Mouse (Mus musculus): ENCODE measurements around the gene Igfals.

Igfals gene

GRCm38 (mm10) chr17:24867914-24868313, 2.1 kb downstream of the Igfals start:
- no peak for DNase-seq (ENCODE audit: low spot score)

DNA sequence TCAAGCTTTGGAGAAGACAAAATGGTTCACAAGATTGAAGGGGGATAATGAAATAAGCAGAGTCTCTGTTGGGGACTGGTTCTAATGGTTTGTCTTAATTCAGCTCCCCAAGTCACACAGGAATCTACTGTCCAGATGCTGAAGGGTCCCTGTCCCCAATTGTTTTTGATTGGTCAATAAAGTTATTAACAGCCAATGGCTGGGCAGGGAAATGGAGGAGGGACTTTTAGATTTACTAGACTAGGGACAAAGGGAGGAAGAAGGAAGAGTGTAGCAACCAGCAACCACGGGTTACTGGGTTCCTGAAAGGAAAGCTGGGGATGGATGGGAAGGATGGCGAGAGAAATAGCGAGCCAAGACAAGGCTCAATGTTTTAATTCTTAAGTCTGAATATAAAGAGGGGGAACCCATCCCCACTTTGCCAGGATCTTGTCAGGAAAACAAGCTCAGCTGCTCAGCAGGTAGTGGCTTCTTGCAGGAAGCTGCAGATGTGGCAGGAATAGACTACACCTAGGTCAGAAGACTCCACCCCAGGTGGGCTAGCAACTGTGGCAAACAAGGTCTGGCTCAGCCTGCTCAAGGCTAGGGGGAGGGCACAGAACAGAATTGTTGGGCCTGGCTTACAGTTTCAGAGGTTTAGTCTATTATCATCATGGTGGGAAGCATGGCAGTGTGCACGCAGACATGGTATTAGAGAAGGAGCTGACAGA, 8.1 kb downstream of the Igfals start:
- no peak for DNase-seq (ENCODE audit: low spot score)

DNA sequence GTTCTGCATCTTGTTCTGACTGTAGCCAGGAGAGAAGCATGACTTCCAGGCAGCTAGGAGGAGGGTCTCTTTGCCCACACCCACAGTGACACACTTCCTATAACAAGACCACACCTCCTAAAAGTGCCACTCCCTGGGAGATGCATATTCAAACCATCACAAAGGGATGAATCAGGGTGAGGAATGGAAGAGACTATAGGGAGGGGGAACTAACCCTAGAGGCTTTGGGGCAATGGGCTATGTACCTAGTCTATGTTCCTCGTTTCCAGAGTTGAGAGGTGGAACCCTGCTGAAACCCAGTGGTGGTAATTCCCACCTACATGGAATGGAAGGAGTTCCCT, 8.6 kb downstream of the Igfals start:
- no peak for DNase-seq (ENCODE audit: low spot score)

DNA sequence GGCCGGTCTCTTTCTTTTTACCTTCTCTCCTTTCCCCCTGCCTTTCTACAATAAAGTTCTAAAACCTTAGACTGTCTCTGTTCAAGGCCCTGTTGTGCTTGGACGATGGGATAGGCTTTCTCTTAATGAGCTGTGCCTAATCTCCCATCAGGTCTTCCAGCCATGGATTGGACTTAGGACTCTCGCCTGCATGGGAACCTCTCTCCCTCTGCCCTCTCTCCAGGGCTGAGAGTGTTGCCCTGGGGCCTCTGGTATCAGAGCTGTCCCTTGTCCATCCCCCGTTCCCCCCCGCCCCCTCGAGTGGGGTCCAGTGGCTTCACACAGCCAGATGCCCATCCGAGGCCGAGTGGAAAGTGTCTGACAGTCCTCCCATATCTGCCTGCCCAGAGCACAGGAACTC, 9.2 kb downstream of the Igfals start:
- DNase-seq (ENCODE audit: low spot score) = no peak

DNA sequence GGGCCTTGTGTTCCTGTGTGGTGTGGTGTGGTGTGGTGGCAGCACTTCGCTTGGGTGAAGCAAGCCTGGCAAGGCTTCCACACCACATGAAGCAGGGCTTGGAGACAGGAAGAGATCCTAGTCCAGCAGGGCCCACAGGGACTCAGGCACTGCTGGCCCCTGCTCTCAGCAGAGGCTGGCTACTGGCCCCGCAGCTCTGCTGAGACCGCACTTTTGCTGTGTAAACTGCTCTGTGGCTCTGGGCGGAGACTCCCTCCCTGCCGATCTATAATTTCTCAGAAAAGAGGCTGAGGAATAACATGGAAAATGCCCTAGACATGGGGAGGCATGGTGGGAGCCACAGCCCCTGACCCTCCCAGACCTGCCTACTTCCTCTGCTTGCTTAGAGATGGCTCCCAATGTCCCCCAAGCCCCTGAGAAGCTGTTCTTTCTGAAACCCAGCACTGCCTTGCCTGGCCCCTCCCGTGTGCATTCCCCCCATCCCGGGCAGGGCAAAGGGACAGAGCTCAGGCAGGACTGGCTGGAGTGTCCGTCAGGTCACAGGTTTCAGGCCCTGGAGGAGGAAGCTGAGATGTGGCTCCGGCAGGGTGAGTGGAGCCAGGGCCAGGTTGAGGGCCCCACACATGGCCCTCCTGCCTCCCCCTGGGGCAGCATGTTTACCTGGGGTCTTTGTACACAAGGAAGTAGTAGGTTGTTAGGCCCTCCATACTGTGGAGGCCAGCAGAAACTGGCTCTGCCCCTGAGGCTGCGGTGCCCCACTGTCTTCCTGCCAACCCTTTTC, 11.7 kb downstream of the Igfals start:
- DNase-seq (ENCODE audit: low spot score) = peak; percentile 86

GRCm38 (mm10) chr17:24878117-24878397, 12.3 kb downstream of the Igfals start:
- peak; percentile 80 for DNase-seq (ENCODE audit: low spot score)

- DNase-seq (ENCODE audit: low spot score) = no peak
Measured at GRCm38 (mm10) chr17:24878531-24878930, 12.7 kb downstream of the Igfals start.

GRCm38 (mm10) chr17:24881738-24882440, 16.1 kb downstream of the Igfals start:
- no peak for DNase-seq (ENCODE audit: low spot score)

- DNase-seq (ENCODE audit: low spot score) = no peak
Measured at GRCm38 (mm10) chr17:24884391-24884790, 18.6 kb downstream of the Igfals start.

DNA sequence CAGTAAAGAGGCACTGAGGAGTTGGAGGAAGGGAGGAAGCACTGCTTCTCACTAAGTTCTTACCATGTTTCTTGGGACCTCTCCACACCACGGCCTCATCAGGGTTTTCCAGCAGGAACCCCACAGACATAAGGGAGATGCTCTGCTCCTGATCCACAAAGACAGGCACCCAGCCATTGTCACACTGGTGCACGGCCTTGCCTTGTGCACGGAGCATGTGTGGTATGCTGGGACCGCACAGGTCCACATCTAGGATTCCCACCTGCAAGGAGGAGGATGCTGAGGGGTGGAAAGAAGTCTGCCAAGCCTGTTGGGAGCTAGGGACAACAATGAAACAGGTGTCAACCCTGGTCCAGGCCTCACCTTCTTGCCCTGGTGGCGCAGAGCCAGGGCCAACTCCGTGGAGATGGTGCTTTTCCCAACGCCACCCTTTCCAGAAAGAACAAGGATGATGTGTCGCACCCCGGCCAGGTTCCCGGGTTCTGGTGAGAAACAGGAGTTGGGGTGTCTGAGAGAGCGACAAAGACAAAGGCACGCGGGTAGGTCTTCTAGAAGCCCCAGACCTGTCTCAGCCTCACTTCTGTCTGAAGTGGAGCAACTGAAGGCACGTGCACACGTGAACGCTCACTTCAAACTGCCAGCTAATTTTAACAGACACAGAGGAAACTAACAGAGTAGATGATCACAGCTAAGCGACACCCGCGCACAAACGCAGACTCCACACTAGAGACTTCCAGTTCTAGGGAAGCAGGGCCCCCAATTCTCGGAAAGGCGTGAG, 19.7 kb downstream of the Igfals start:
- DNase-seq (ENCODE audit: low spot score) = no peak

DNA sequence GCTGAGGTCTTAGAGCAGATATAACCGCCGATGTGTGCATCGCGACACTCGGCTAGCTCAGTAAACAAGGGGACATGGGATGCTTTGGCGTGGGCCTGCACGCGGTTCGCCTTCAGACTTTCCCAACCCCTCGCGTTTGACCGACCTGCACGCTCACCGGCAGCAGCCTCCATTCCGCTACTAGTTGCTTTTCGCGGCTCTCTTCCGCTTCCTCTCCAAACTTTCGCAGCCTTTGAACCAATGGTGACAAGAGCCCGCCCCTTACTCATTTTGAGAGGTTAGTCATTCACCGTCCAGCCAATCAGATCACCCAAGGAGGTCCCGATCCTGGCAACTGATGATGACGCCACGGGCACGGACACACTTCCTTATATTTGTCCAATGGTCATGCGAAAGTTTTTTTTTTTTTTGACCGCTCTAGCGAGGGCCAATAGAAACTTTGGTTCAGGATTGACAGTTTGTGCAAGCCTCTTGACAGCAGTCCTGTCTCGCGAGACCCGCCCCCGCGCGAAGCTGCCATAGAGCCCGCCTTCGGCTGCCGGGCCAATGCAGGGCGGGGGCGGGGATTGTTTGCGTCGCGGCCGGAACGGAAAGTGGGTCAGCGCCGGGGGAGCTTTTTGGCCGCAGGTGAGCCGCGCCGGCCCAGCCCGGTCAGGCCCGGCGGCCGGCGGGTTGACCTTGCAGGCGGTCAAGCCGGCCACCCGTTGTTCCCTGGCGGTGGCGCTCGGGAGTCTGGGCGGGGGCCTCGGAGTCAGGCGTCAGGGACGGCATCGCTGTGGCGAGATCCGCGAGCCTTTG, 20.5 kb downstream of the Igfals start, which contains the start of the genes Nubp2 and Spsb3:
Gene Nubp2 (minus strand): TSS at position 216 of the 798 bp plus-strand sequence.
Gene Spsb3 (plus strand): TSS at position 510 of the 798 bp plus-strand sequence.
- DNase-seq (ENCODE audit: low spot score) = peak; percentile 98

DNA sequence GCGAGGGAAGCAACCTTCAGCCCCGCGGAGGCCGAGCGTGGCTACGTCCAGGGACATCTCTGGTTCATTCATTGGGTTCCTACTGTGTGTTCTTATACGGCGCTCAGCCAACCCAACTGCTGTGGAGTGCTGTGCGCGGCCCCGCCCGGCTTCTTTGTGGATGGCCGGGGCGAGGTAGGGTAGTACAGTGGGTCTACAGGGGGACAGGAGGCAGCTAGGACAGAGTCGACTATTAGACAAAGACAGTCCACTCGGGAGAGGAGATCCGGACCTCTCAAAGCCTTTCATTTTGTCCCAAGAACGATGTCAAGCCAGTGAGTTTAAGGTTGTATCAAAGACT, 21.1 kb downstream of the Igfals start:
- DNase-seq (ENCODE audit: low spot score) = no peak

DNA sequence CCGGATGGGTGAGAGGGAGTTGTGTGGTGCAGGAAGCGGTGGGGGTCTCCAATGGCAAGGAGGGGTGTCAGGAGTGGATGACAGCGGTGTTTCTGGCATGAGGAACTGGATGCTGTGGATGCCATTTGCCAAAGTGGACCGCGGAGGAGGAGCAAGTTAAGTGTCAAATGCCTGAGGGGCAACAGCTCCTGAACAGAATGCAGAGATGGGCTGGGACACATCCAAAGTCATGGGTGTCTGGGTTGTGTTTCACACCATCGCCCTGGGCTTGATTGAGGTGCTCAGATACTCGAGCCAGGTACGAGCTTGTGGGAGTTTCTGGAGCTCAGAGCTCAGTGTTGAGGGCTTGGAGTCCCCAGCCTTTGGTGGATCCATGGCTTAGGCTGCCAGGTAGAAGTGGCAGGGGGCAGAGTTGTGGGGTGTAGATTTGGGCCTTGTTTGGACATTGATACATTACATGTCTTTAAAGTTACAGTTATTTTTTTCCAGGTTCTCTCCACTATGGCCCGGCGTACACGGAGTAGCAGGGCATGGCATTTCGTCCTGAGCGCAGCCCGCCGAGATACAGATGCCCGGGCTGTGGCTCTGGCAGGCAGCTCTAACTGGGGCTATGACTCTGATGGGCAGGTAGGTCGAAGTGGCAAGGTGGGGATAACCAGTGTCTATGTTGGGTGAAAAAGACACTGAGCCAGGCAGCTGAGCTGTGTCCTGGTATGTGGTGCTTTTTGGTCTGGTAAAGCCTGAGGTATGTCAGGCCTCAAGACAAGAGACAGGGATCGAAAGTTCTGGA, 21.7 kb downstream of the Igfals start:
- DNase-seq (ENCODE audit: low spot score) = no peak

- no peak for DNase-seq (ENCODE audit: low spot score)
Measured at GRCm38 (mm10) chr17:24888862-24889261, 23.1 kb downstream of the Igfals start.

DNA sequence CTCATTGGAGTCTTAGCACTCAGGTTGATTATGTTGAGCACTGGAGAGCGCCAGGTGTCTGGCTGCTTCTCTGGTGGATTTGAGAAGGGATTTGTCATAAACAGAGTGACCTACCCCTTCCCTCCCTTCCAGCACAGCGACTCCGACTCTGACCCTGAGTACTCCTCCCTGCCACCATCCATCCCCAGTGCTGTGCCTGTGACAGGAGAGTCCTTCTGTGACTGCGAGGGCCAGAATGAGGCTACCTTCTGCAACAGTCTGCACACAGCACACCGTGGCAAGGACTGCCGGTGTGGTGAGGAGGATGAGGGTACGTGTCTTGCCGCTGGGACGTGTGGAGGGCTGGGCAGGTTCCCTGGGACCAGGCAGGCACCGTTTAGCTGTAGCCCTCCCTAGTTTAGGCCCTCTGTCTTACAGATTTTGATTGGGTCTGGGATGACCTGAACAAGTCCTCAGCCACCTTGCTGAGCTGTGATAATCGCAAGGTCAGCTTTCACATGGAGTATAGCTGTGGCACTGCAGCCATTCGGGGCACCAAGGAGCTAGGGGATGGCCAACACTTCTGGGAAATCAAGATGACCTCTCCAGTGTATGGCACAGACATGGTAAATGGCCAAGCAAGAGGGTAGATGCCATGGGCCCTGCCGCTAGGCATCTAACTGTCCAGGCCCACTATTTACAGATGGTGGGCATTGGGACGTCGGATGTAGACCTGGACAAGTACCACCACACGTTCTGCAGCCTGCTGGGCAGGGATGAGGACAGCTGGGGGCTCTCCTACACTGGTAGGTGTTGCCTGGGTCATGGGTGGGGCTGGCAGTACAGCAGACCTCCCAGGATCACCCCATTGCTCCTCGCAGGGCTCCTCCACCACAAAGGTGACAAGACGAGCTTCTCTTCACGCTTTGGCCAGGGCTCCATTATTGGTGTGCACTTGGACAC, 24.6 kb downstream of the Igfals start:
- no peak for DNase-seq (ENCODE audit: low spot score)

DNA sequence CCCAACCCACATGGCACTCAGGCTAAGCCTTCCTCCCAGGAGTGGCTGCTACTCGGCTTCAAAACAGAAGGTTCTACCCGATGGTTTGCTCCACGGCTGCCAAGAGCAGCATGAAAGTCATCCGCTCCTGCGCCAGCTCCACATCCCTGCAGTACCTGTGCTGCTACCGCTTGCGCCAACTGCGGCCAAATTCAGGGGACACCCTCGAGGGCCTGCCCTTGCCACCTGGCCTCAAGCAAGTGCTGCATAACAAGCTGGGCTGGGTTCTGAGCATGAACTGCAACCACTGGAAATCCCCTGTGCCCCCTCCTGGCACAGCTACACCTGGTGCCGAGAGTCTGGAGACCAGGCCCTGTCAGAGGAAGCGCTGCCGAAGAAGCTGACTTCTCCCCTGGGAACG, 25.5 kb downstream of the Igfals start:
- no peak for DNase-seq (ENCODE audit: low spot score)

GRCm38 (mm10) chr17:24892785-24893184, 27.0 kb downstream of the Igfals start:
- no peak for DNase-seq (ENCODE audit: low spot score)

DNA sequence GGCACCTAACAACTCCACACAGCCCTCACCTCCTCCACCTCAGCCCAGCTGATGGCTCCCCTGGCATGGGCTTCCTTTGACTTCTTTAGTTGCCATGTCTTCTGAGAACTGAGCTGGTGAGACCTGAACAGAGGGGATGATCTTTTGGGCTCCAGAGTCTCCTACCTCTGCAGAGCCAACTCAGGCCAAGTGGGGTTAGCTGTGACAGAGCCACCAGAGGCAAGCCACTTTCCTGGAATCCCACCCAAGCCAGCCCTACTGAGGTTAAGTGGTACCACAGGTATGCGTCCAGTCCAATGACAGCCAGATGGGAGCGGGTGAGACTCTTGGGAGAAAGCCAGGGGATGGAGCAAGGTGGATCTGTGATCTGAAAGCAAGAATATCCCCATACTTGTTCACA, 27.5 kb downstream of the Igfals start:
- no peak for DNase-seq (ENCODE audit: low spot score)
